ENCODE assay signal across 8 mouse cellular contexts in the genomic region with DNA sequence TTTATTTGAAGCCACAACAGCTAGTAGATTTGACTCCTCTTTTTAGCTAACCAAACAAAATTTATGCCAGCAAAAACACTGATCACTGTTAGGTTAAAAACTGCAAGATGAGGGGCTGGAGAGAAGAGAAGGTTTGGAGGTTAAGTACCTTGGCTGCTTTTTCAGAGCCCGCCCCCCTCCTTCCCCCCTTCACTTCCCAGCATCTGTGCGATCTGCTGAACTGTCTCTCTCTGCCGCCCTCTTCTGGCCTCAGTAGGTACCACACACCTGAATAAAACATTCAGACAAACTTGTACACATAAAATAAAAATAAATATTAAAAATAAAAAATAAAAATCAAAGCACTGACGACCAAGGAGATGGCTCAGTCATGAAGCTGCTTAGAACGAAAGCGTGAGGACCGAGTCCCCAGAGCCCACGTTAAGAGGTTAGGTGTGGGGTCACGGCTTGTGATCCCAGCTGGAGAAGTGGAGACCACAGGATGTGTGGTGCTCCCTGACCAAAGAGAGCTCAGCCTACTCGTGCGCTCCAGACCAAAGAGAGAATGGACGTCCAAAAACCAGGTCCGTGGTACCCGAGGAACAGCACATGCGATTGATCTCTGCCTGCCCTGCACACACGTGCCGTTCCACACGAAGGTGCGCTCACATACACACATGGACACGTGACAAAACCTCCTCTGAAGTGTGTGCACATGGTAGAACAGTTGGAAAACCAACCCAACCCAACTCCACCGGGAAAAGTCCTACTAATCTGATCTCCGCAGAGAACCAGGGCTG. TPM values are rescaled to one million over a fixed set of nuclear protein-coding genes. Genes with fewer than 3 reads are reported as not detected.
DNase-seq lines count a peak whose midpoint lies in the region; ATAC-seq and TF ChIP-seq lines count a peak whose summit lies in the region.

No protein-coding gene starts in this region.

- 74% methylated on average over 22 of the region's 22 CpGs for WGBS in hindbrain, embryonic 10.5 days
- WGBS in hindbrain, embryonic 14.5 days: 72% methylated on average over 22 of the region's 22 CpGs
- 72% methylated on average over 22 of the region's 22 CpGs for WGBS in embryonic facial prominence, embryonic 14.5 days

- H3K4me3 ChIP-seq in hindbrain, embryonic 10.5 days: no peak overlapping the region
- no peak overlapping the region for H3K4me3 ChIP-seq in hindbrain, embryonic 14.5 days (replicated peaks; ENCODE audit: low read length)
- H3K4me3 ChIP-seq in testis, adult 2 months (ENCODE audit: control insufficient read depth, low read depth, low read length): no peak overlapping the region
- no peak overlapping the region for H3K4me3 ChIP-seq in embryonic facial prominence, embryonic 14.5 days (ENCODE audit: low read depth, low read length)

- H3K4me2 ChIP-seq in hindbrain, embryonic 14.5 days (replicated peaks): no peak overlapping the region
- no peak overlapping the region for H3K4me2 ChIP-seq in embryonic facial prominence, embryonic 14.5 days (ENCODE audit: low read depth, low read length)

- H3K36me3 ChIP-seq in hindbrain, embryonic 10.5 days: no peaks in the 10 kb centered on the region
- H3K36me3 ChIP-seq in hindbrain, embryonic 14.5 days (replicated peaks; ENCODE audit: control insufficient read depth, insufficient read depth): no peaks in the 10 kb centered on the region
- no peaks in the 10 kb centered on the region for H3K36me3 ChIP-seq in testis, adult 2 months (ENCODE audit: control insufficient read depth, insufficient read depth, low read length)
- no peaks in the 10 kb centered on the region for H3K36me3 ChIP-seq in embryonic facial prominence, embryonic 14.5 days (ENCODE audit: control insufficient read depth, insufficient read depth, low read length)

- TF ChIP-seq CTCF in testis, adult 2 months (IDR thresholded peaks at IDR 0.05; ENCODE audit: control insufficient read depth, insufficient read depth, insufficient replicate concordance, low read depth, low read length): peak; percentile 43; the same call in 1 of the 2 replicates

- ATAC-seq in hindbrain, embryonic 14.5 days (ENCODE audit: low FRiP score): no peak
- no peak for ATAC-seq in embryonic facial prominence, embryonic 14.5 days (ENCODE audit: low read depth)

- DNase-seq in hindbrain, embryonic 10.5 days (ENCODE audit: low spot score): peak; percentile 52
- DNase-seq in hindbrain, embryonic 14.5 days (ENCODE audit: low spot score): no peak
- no peak for DNase-seq in testis, postnatal 14 days (ENCODE audit: low spot score)
- peak; percentile 18 for DNase-seq in embryonic facial prominence, embryonic 14.5 days (ENCODE audit: low spot score)
- DNase-seq in lung, postnatal 25 days (ENCODE audit: low spot score): peak; percentile 8
- DNase-seq in urinary bladder, postnatal 14 days (ENCODE audit: low spot score): no peak
- DNase-seq in layer of hippocampus, adult 18-20 months (ENCODE audit: low spot score in 2 of 2): no peak

- H3K9me3 ChIP-seq in hindbrain, embryonic 10.5 days: no peaks in the 10 kb centered on the region
- H3K9me3 ChIP-seq in hindbrain, embryonic 14.5 days (ENCODE audit: control insufficient read depth, low read length): no peaks in the 10 kb centered on the region
- H3K9me3 ChIP-seq in embryonic facial prominence, embryonic 14.5 days (ENCODE audit: control insufficient read depth, low read length): no peaks in the 10 kb centered on the region

- H3K4me1 ChIP-seq in hindbrain, embryonic 10.5 days (replicated peaks): peaks cover 17% of the 10 kb centered on the region
- peaks cover 10% of the 10 kb centered on the region for H3K4me1 ChIP-seq in hindbrain, embryonic 14.5 days (replicated peaks; ENCODE audit: control insufficient read depth, insufficient read depth, low read length)
- peaks cover 4% of the 10 kb centered on the region for H3K4me1 ChIP-seq in testis, adult 2 months (ENCODE audit: control insufficient read depth, insufficient read depth, low read length)
- H3K4me1 ChIP-seq in embryonic facial prominence, embryonic 14.5 days (ENCODE audit: control insufficient read depth, insufficient read depth, low read length): no peaks in the 10 kb centered on the region

- TF ChIP-seq POLR2A in testis, adult 2 months (IDR thresholded peaks at IDR 0.05; ENCODE audit: control insufficient read depth, low read depth, low read length): no peak

- H3K27me3 ChIP-seq in hindbrain, embryonic 10.5 days (ENCODE audit: insufficient read depth, poor library complexity, severe bottlenecking): no peaks in the 10 kb centered on the region
- no peaks in the 10 kb centered on the region for H3K27me3 ChIP-seq in hindbrain, embryonic 14.5 days (ENCODE audit: control insufficient read depth, insufficient read depth, low read length)
- no peaks in the 10 kb centered on the region for H3K27me3 ChIP-seq in testis, adult 2 months (ENCODE audit: control insufficient read depth, insufficient read depth, low read length)
- H3K27me3 ChIP-seq in embryonic facial prominence, embryonic 14.5 days (replicated peaks; ENCODE audit: control insufficient read depth, insufficient read depth, low read length): no peaks in the 10 kb centered on the region

- H3K9ac ChIP-seq in hindbrain, embryonic 14.5 days: no peak overlapping the region
- no peak overlapping the region for H3K9ac ChIP-seq in embryonic facial prominence, embryonic 14.5 days (ENCODE audit: low read depth, low read length)

- no peak overlapping the region for H3K27ac ChIP-seq in hindbrain, embryonic 10.5 days
- H3K27ac ChIP-seq in hindbrain, embryonic 14.5 days: no peak overlapping the region
- no peak overlapping the region for H3K27ac ChIP-seq in testis, adult 2 months (ENCODE audit: control insufficient read depth, insufficient read depth, low read depth, low read length)
- no peak overlapping the region for H3K27ac ChIP-seq in embryonic facial prominence, embryonic 14.5 days (replicated peaks; ENCODE audit: low read depth, low read length)

RNA-seq across cellular contexts. Expression of a gene that starts 37.4 kb away (rescaled TPM):
- 39.9 and 41.3 TPM in 2 replicates for polyA plus RNA-seq in hindbrain, embryonic 10.5 days (2016; fragmentation: Nextera tagmentation; extraction: Ambion mirVana)
- polyA plus RNA-seq in hindbrain, embryonic 14.5 days (2014; fragmentation: Nextera tagmentation; extraction: Ambion mirVana): 27.3 and 29.7 TPM in 2 replicates
- 3.1 and 3.4 TPM in 2 replicates for polyA plus RNA-seq in testis, adult 2 months (2012; rRNA removed)
- polyA plus RNA-seq in embryonic facial prominence, embryonic 14.5 days (2014; fragmentation: Nextera tagmentation; extraction: Ambion mirVana): 39.0 and 41.9 TPM in 2 replicates
- total RNA-seq in layer of hippocampus, adult 18-20 months (2021): 10 to 100 TPM; 15.4 to 16.3 TPM

Comparison
In these comparisons a context has a peak if more than half of its experiments do, and no peak if none do; other contexts are left out.
1. DNase-seq: peak in hindbrain, embryonic 10.5 days (single experiment), embryonic facial prominence, embryonic 14.5 days (single experiment) and lung, postnatal 25 days (single experiment); none in hindbrain, embryonic 14.5 days (single experiment), testis, postnatal 14 days (single experiment), urinary bladder, postnatal 14 days (single experiment) and layer of hippocampus, adult 18-20 months (0 of 2).